Mouse (Mus musculus): ENCODE measurements at regions not wholly inside any gene's neighbourhood (a gene's known extent, or its start where the extent isn't known, plus 50 kb on each side); places are given as distances from the start of the nearest gene placed in this dataset.

- no peak overlapping the region for H3K27ac ChIP-seq (ENCODE audit: insufficient read depth, low read depth, low read length)
- H3K4me1 ChIP-seq (ENCODE audit: control insufficient read depth, insufficient read depth, insufficient read length, low read length), result no peaks in the 10 kb centered on the region
- no peaks in the 10 kb centered on the region for H3K36me3 ChIP-seq (ENCODE audit: control insufficient read depth, insufficient read depth, low read length)
- H3K27me3 ChIP-seq (ENCODE audit: control insufficient read depth, insufficient read depth, low read length), result no peaks in the 10 kb centered on the region
- no peak overlapping the region for H3K4me3 ChIP-seq (ENCODE audit: low read depth, low read length)
- TF ChIP-seq CTCF (IDR thresholded peaks at IDR 0.05; ENCODE audit: extremely low read depth, insufficient read length, insufficient replicate concordance, low read depth, low read length), result no peak
- TF ChIP-seq POLR2A (IDR thresholded peaks at IDR 0.05; ENCODE audit: low read depth, low read length), result no peak
Observed at GRCm38 (mm10) chr2:137950931-137951330, 305.4 kb upstream of the Btbd3 start.

DNA sequence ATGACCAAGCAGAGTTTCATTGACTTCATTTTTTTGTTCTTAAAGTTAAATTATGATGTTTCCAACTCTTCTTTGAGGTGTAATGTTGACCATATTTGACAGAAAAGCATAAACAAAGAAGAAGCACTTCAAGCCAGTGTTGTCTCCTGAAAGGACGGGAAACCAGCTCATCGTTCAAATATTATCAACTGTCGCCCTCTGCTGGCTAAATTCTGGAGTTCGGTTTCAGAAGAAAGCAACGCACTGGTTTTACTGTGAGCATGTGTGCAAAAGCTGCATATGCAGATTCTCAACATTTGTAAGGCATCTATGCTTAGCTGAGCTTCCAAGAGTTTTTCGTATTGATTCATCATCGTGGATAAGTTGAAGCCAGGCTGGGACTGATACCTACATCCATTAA lies 313.6 kb upstream of the Btbd3 start:
- no peaks in the 10 kb centered on the region for H3K36me3 ChIP-seq (ENCODE audit: control insufficient read depth, insufficient read depth, low read length)
- no peak overlapping the region for H3K4me3 ChIP-seq (ENCODE audit: low read depth, low read length)
- no peaks in the 10 kb centered on the region for H3K4me1 ChIP-seq (ENCODE audit: control insufficient read depth, insufficient read depth, insufficient read length, low read length)
- TF ChIP-seq POLR2A (IDR thresholded peaks at IDR 0.05; ENCODE audit: low read depth, low read length), result no peak
- no peak for TF ChIP-seq CTCF (IDR thresholded peaks at IDR 0.05; ENCODE audit: extremely low read depth, insufficient read length, insufficient replicate concordance, low read depth, low read length)
- WGBS, result 6% methylated on average over 7 of the region's 7 CpGs
- no peak overlapping the region for H3K27ac ChIP-seq (ENCODE audit: insufficient read depth, low read depth, low read length)
- no peaks in the 10 kb centered on the region for H3K27me3 ChIP-seq (ENCODE audit: control insufficient read depth, insufficient read depth, low read length)

DNA sequence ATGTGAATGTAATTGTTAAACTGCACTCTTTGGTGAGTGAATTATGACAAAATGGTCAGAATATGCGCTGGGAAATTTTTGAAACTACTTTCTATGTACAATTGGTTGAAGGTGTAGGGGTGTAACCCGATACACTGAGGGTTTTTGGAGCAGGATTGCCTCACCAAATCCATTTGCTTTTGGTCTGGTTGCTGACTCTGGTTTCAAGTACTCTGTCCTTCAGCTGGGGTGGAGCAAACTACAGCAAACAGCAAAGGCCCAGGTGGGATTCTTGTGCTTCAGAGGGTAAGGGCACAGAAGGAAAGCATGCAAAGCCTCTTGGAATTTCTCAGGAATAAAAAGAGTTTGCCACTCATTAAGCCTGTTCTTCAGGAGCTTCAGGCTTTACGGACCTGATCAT lies 316.8 kb upstream of the Btbd3 start:
- Histone ChIP-seq H3K4me1 (ENCODE audit: control insufficient read depth, insufficient read depth, insufficient read length, low read length) (no peaks in the 10 kb centered on the region), H3K27me3 (ENCODE audit: control insufficient read depth, insufficient read depth, low read length) (no peaks in the 10 kb centered on the region), H3K27ac (ENCODE audit: insufficient read depth, low read depth, low read length) (no peak overlapping the region), H3K4me3 (ENCODE audit: low read depth, low read length) (no peak overlapping the region), H3K36me3 (ENCODE audit: control insufficient read depth, insufficient read depth, low read length) (no peaks in the 10 kb centered on the region)
- 80% methylated on average over 3 of the region's 3 CpGs for WGBS
- TF ChIP-seq POLR2A (IDR thresholded peaks at IDR 0.05; ENCODE audit: low read depth, low read length), result no peak

GRCm38 (mm10) chr2:137938831-137939480 lies 317.4 kb upstream of the Btbd3 start:
- Histone ChIP-seq H3K4me1 (ENCODE audit: control insufficient read depth, insufficient read depth, insufficient read length, low read length) (no peaks in the 10 kb centered on the region), H3K27ac (ENCODE audit: insufficient read depth, low read depth, low read length) (no peak overlapping the region), H3K4me3 (ENCODE audit: low read depth, low read length) (no peak overlapping the region), H3K36me3 (ENCODE audit: control insufficient read depth, insufficient read depth, low read length) (no peaks in the 10 kb centered on the region), H3K27me3 (ENCODE audit: control insufficient read depth, insufficient read depth, low read length) (no peaks in the 10 kb centered on the region)
- WGBS, result 66% methylated on average over 7 of the region's 7 CpGs
- TF ChIP-seq POLR2A (IDR thresholded peaks at IDR 0.05; ENCODE audit: low read depth, low read length) (no peak), CTCF (IDR thresholded peaks at IDR 0.05; ENCODE audit: extremely low read depth, insufficient read length, insufficient replicate concordance, low read depth, low read length) (no peak)

- no peaks in the 10 kb centered on the region for H3K4me1 ChIP-seq (ENCODE audit: control insufficient read depth, insufficient read depth, insufficient read length, low read length)
- TF ChIP-seq POLR2A (IDR thresholded peaks at IDR 0.05; ENCODE audit: low read depth, low read length) (no peak), CTCF (IDR thresholded peaks at IDR 0.05; ENCODE audit: extremely low read depth, insufficient read length, insufficient replicate concordance, low read depth, low read length) (no peak)
- WGBS, result 14% methylated on average over 2 of the region's 2 CpGs
- H3K27ac ChIP-seq (ENCODE audit: insufficient read depth, low read depth, low read length), result no peak overlapping the region
- H3K27me3 ChIP-seq (ENCODE audit: control insufficient read depth, insufficient read depth, low read length), result no peaks in the 10 kb centered on the region
- H3K4me3 ChIP-seq (ENCODE audit: low read depth, low read length), result no peak overlapping the region
- no peaks in the 10 kb centered on the region for H3K36me3 ChIP-seq (ENCODE audit: control insufficient read depth, insufficient read depth, low read length)
Observed at GRCm38 (mm10) chr2:137936613-137937012, 319.8 kb upstream of the Btbd3 start.

GRCm38 (mm10) chr2:137932931-137933330 lies 323.4 kb upstream of the Btbd3 start:
- WGBS, result 89% methylated on average over 2 of the region's 2 CpGs
- H3K36me3 ChIP-seq (ENCODE audit: control insufficient read depth, insufficient read depth, low read length), result no peaks in the 10 kb centered on the region
- no peak overlapping the region for H3K4me3 ChIP-seq (ENCODE audit: low read depth, low read length)
- H3K4me1 ChIP-seq (ENCODE audit: control insufficient read depth, insufficient read depth, insufficient read length, low read length), result no peaks in the 10 kb centered on the region
- no peak overlapping the region for H3K27ac ChIP-seq (ENCODE audit: insufficient read depth, low read depth, low read length)
- no peak for TF ChIP-seq POLR2A (IDR thresholded peaks at IDR 0.05; ENCODE audit: low read depth, low read length)
- H3K27me3 ChIP-seq (ENCODE audit: control insufficient read depth, insufficient read depth, low read length), result no peaks in the 10 kb centered on the region

GRCm38 (mm10) chr2:137932488-137932887 lies 323.9 kb upstream of the Btbd3 start:
- Histone ChIP-seq H3K27ac (ENCODE audit: insufficient read depth, low read depth, low read length) (no peak overlapping the region), H3K4me1 (ENCODE audit: control insufficient read depth, insufficient read depth, insufficient read length, low read length) (no peaks in the 10 kb centered on the region), H3K27me3 (ENCODE audit: control insufficient read depth, insufficient read depth, low read length) (no peaks in the 10 kb centered on the region), H3K36me3 (ENCODE audit: control insufficient read depth, insufficient read depth, low read length) (no peaks in the 10 kb centered on the region), H3K4me3 (ENCODE audit: low read depth, low read length) (no peak overlapping the region)
- WGBS, result 68% methylated on average over 4 of the region's 4 CpGs
- TF ChIP-seq POLR2A (IDR thresholded peaks at IDR 0.05; ENCODE audit: low read depth, low read length) (no peak), CTCF (IDR thresholded peaks at IDR 0.05; ENCODE audit: extremely low read depth, insufficient read length, insufficient replicate concordance, low read depth, low read length) (no peak)

DNA sequence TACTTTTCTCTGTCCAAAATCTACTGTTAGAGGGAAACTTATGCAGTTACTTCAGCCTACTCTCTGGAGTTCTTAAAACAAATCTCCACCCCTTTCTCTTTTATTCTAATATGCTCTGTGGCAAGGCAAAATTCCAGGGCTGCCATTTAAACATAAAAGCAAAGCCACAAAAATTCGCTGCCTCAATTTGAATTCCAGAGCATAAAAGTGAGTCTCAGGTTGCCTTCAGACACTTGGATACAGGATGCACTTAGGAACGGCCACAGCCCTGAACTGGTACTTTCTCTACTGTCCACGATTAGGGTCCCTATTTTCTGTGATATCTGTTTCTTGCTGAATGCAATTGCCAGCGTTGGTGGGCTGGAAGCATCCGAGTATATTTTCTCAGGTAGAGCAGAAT lies 330.9 kb upstream of the Btbd3 start:
- Histone ChIP-seq H3K4me3 (ENCODE audit: low read depth, low read length) (no peak overlapping the region), H3K27ac (ENCODE audit: insufficient read depth, low read depth, low read length) (no peak overlapping the region), H3K4me1 (ENCODE audit: control insufficient read depth, insufficient read depth, insufficient read length, low read length) (no peaks in the 10 kb centered on the region), H3K27me3 (ENCODE audit: control insufficient read depth, insufficient read depth, low read length) (no peaks in the 10 kb centered on the region), H3K36me3 (ENCODE audit: control insufficient read depth, insufficient read depth, low read length) (no peaks in the 10 kb centered on the region)
- 67% methylated on average over 5 of the region's 5 CpGs for WGBS
- TF ChIP-seq CTCF (IDR thresholded peaks at IDR 0.05; ENCODE audit: extremely low read depth, insufficient read length, insufficient replicate concordance, low read depth, low read length) (no peak), POLR2A (IDR thresholded peaks at IDR 0.05; ENCODE audit: low read depth, low read length) (no peak)
